Mouse (Mus musculus): ENCODE data around the gene Med12. TPM values are rescaled to one million over a fixed set of nuclear protein-coding genes. Genes with fewer than 3 reads are reported as not detected.

Med12 gene
- polyA plus RNA-seq, 1 experiment = 77.3 TPM

GRCm38 (mm10) chrX:101273410-101273809 is 420 bp upstream of the Med12 start:
- peak; percentile 6 for DNase-seq (ENCODE audit: low read depth)
- TF ChIP-seq CTCF (IDR thresholded peaks at IDR 0.05; ENCODE audit: borderline replicate concordance, extremely low read depth, insufficient read depth, insufficient read length) (no peak), POLR2A (IDR thresholded peaks at IDR 0.05; ENCODE audit: borderline replicate concordance, extremely low read depth, insufficient read depth, insufficient read length, poor library complexity, severe bottlenecking) (no peak)

- no peak for DNase-seq (ENCODE audit: low read depth)
- TF ChIP-seq CTCF (IDR thresholded peaks at IDR 0.05; ENCODE audit: borderline replicate concordance, extremely low read depth, insufficient read depth, insufficient read length) (no peak), POLR2A (IDR thresholded peaks at IDR 0.05; ENCODE audit: borderline replicate concordance, extremely low read depth, insufficient read depth, insufficient read length, poor library complexity, severe bottlenecking) (no peak)
Observed at GRCm38 (mm10) chrX:101282813-101283212, 9.0 kb downstream of the Med12 start.

- peak; percentile 76 for TF ChIP-seq CTCF (IDR thresholded peaks at IDR 0.05; ENCODE audit: borderline replicate concordance, extremely low read depth, insufficient read depth, insufficient read length)
- no peak for TF ChIP-seq POLR2A (IDR thresholded peaks at IDR 0.05; ENCODE audit: borderline replicate concordance, extremely low read depth, insufficient read depth, insufficient read length, poor library complexity, severe bottlenecking)
- peak; percentile 68 for DNase-seq (ENCODE audit: low read depth)
Observed at GRCm38 (mm10) chrX:101285534-101285933, 11.7 kb downstream of the Med12 start.

GRCm38 (mm10) chrX:101285953-101286670 is 12.3 kb downstream of the Med12 start:
- no peak for TF ChIP-seq CTCF (IDR thresholded peaks at IDR 0.05; ENCODE audit: borderline replicate concordance, extremely low read depth, insufficient read depth, insufficient read length)
- no peak for TF ChIP-seq POLR2A (IDR thresholded peaks at IDR 0.05; ENCODE audit: borderline replicate concordance, extremely low read depth, insufficient read depth, insufficient read length, poor library complexity, severe bottlenecking)
- no peak for DNase-seq (ENCODE audit: low read depth)

GRCm38 (mm10) chrX:101287543-101287942 is 13.7 kb downstream of the Med12 start:
- DNase-seq (ENCODE audit: low read depth) = no peak

GRCm38 (mm10) chrX:101288432-101288831 is 14.6 kb downstream of the Med12 start:
- no peak for DNase-seq (ENCODE audit: low read depth)
- TF ChIP-seq CTCF (IDR thresholded peaks at IDR 0.05; ENCODE audit: borderline replicate concordance, extremely low read depth, insufficient read depth, insufficient read length) (no peak), POLR2A (IDR thresholded peaks at IDR 0.05; ENCODE audit: borderline replicate concordance, extremely low read depth, insufficient read depth, insufficient read length, poor library complexity, severe bottlenecking) (no peak)

More at GRCm38 (mm10) chrX:101287543-101287942, 13.7 kb downstream of the Med12 start:
- TF ChIP-seq CTCF (IDR thresholded peaks at IDR 0.05; ENCODE audit: borderline replicate concordance, extremely low read depth, insufficient read depth, insufficient read length) (no peak), POLR2A (IDR thresholded peaks at IDR 0.05; ENCODE audit: borderline replicate concordance, extremely low read depth, insufficient read depth, insufficient read length, poor library complexity, severe bottlenecking) (no peak)

GRCm38 (mm10) chrX:101289037-101289436 is 15.2 kb downstream of the Med12 start:
- no peak for DNase-seq (ENCODE audit: low read depth)
- TF ChIP-seq POLR2A (IDR thresholded peaks at IDR 0.05; ENCODE audit: borderline replicate concordance, extremely low read depth, insufficient read depth, insufficient read length, poor library complexity, severe bottlenecking) = no peak
- no peak for TF ChIP-seq CTCF (IDR thresholded peaks at IDR 0.05; ENCODE audit: borderline replicate concordance, extremely low read depth, insufficient read depth, insufficient read length)

- DNase-seq (ENCODE audit: low read depth) = no peak
- no peak for TF ChIP-seq POLR2A (IDR thresholded peaks at IDR 0.05; ENCODE audit: borderline replicate concordance, extremely low read depth, insufficient read depth, insufficient read length, poor library complexity, severe bottlenecking)
- TF ChIP-seq CTCF (IDR thresholded peaks at IDR 0.05; ENCODE audit: borderline replicate concordance, extremely low read depth, insufficient read depth, insufficient read length) = no peak
Observed at GRCm38 (mm10) chrX:101290111-101290510, 16.3 kb downstream of the Med12 start.

- peak; percentile 76 for DNase-seq (ENCODE audit: low read depth)
- TF ChIP-seq CTCF (IDR thresholded peaks at IDR 0.05; ENCODE audit: borderline replicate concordance, extremely low read depth, insufficient read depth, insufficient read length) = no peak
- peak; percentile 61; the same call in 1 of the 2 replicates for TF ChIP-seq POLR2A (IDR thresholded peaks at IDR 0.05; ENCODE audit: borderline replicate concordance, extremely low read depth, insufficient read depth, insufficient read length, poor library complexity, severe bottlenecking)
Observed at GRCm38 (mm10) chrX:101299055-101299454, 25.2 kb downstream of the Med12 start, which contains the start of gene Nlgn3. Nlgn3 (plus strand) TSS chrX:101299168.

- peak; percentile 93 for DNase-seq (ENCODE audit: low read depth)
- no peak for TF ChIP-seq CTCF (IDR thresholded peaks at IDR 0.05; ENCODE audit: borderline replicate concordance, extremely low read depth, insufficient read depth, insufficient read length)
- TF ChIP-seq POLR2A (IDR thresholded peaks at IDR 0.05; ENCODE audit: borderline replicate concordance, extremely low read depth, insufficient read depth, insufficient read length, poor library complexity, severe bottlenecking) = no peak
Observed at GRCm38 (mm10) chrX:101299473-101300426, 25.9 kb downstream of the Med12 start.

- peak; percentile 85 for DNase-seq (ENCODE audit: low read depth)
Observed at GRCm38 (mm10) chrX:101300427-101301030, 26.7 kb downstream of the Med12 start.

More at GRCm38 (mm10) chrX:101300427-101301030, 26.7 kb downstream of the Med12 start:
- no peak for TF ChIP-seq CTCF (IDR thresholded peaks at IDR 0.05; ENCODE audit: borderline replicate concordance, extremely low read depth, insufficient read depth, insufficient read length)
